Mouse (Mus musculus) retina, postnatal 7 days (tissue): Measurements from ENCODE around the gene Vwa7.
"Not testable (repeated sequence)": the region's sequence is repeated elsewhere in the genome, so short reads cannot be mapped to it uniquely, and the experiment has no call there.

ENCODE experiments used
- DNase-seq: peaks from one replicate; pipeline ENCODE4 v3.0.0-alpha.2; 2012; ENCODE audit warnings: low read depth, low spot score

The Vwa7 gene

GRCm38 (mm10) chr17:35016376-35016775 lies at the start of gene Vwa7:
Vwa7 (plus strand) TSS chr17:35016579.
- no peak for DNase-seq

GRCm38 (mm10) chr17:34969822-34970221 lies 46.6 kb upstream of the Vwa7 start, which contains the start of gene Gm20481:
Gm20481 (plus strand) TSS chr17:34969912.
- DNase-seq: not testable (repeated sequence)

- not testable (repeated sequence) for DNase-seq
These were observed 45.5 kb upstream of the Vwa7 start for GRCm38 (mm10) chr17:34970850-34971249.

GRCm38 (mm10) chr17:34971694-34972068 lies 44.7 kb upstream of the Vwa7 start:
- DNase-seq: not testable (repeated sequence)

- not testable (repeated sequence) for DNase-seq
These were observed 44.2 kb upstream of the Vwa7 start, which contains the start of the genes Hspa1a and Hspa1l for GRCm38 (mm10) chr17:34972069-34972749. Hspa1a (minus strand) TSS chr17:34972156. Hspa1l (plus strand) TSS chr17:34972703.

GRCm38 (mm10) chr17:34975581-34976492 lies 40.5 kb upstream of the Vwa7 start:
- DNase-seq: no peak

- DNase-seq: no peak
These were observed 39.4 kb upstream of the Vwa7 start for GRCm38 (mm10) chr17:34977000-34977399.

GRCm38 (mm10) chr17:34978239-34978638 lies 38.1 kb upstream of the Vwa7 start:
- no peak for DNase-seq

- DNase-seq: no peak
These were observed 36.7 kb upstream of the Vwa7 start for GRCm38 (mm10) chr17:34979631-34980030.

- no peak for DNase-seq
These were observed 35.7 kb upstream of the Vwa7 start for GRCm38 (mm10) chr17:34980655-34981054.

GRCm38 (mm10) chr17:34981690-34982180 lies 34.6 kb upstream of the Vwa7 start, which contains the start of gene Lsm2:
Lsm2 (plus strand) TSS chr17:34981862.
- DNase-seq: peak; percentile 88

GRCm38 (mm10) chr17:34982328-34982727 lies 34.1 kb upstream of the Vwa7 start:
- no peak for DNase-seq

GRCm38 (mm10) chr17:34984218-34984617 lies 32.2 kb upstream of the Vwa7 start:
- no peak for DNase-seq

- DNase-seq: no peak
These were observed 21.6 kb upstream of the Vwa7 start for GRCm38 (mm10) chr17:34994751-34995150.

- DNase-seq: not testable (repeated sequence)
These were observed 21.2 kb upstream of the Vwa7 start for GRCm38 (mm10) chr17:34995192-34995591.

- not testable (repeated sequence) for DNase-seq
These were observed 20.5 kb upstream of the Vwa7 start for GRCm38 (mm10) chr17:34995927-34996326.

GRCm38 (mm10) chr17:34996411-34997141 lies 19.8 kb upstream of the Vwa7 start:
- DNase-seq: no peak

GRCm38 (mm10) chr17:34997142-34997483 lies 19.3 kb upstream of the Vwa7 start:
- DNase-seq: no peak

GRCm38 (mm10) chr17:34998526-34999430 lies 17.6 kb upstream of the Vwa7 start:
- no peak for DNase-seq

- DNase-seq: not testable (repeated sequence)
These were observed 16.3 kb upstream of the Vwa7 start for GRCm38 (mm10) chr17:34999871-35000716.
